Mouse (Mus musculus) lung, postnatal 0 days (tissue): ENCODE measurements at regions not wholly inside any gene's neighbourhood (a gene's known extent, or its start where the extent isn't known, plus 50 kb on each side); places are given as distances from the start of the nearest gene placed in this dataset.

ENCODE experiments used
- ATAC-seq: fragments of 200-750 bp; cut with Nextera tagmentation; 2 replicates; pipeline ENCODE4 v1.8.0; 2017; ENCODE audit warnings: moderate library complexity
- DNase-seq: peaks from one replicate; pipeline ENCODE4 v3.0.0-alpha.2; 2016; ENCODE audit warnings: low spot score
- H3K27ac ChIP-seq: fragments of 300-500 bp; sonication (generic); 2 replicates; pipeline ENCODE4 v1.5.1; 2014; ENCODE audit warnings: antibody characterized with exemption, mild to moderate bottlenecking, low read length, mixed read lengths
- H3K27me3 ChIP-seq: fragments of 300-500 bp; sonication (generic); replicated peaks from 2 replicates; pipeline ENCODE4 v1.6.1; 2014; ENCODE audit warnings: low read length, mixed read lengths; ENCODE audit not compliant: insufficient read depth
- H3K36me3 ChIP-seq: fragments of 300-500 bp; sonication (generic); 2 replicates; pipeline ENCODE4 v1.6.1; 2014; ENCODE audit warnings: low read length, mixed read lengths; ENCODE audit not compliant: insufficient read depth
- H3K4me1 ChIP-seq: fragments of 300-500 bp; sonication (generic); 2 replicates; pipeline ENCODE4 v1.6.1; 2014; ENCODE audit warnings: antibody characterized with exemption, low read depth, low read length, mixed read lengths; ENCODE audit not compliant: insufficient read depth
- H3K4me2 ChIP-seq: fragments of 300-500 bp; sonication (generic); replicated peaks from 2 replicates; pipeline ENCODE4 v1.6.1; 2014; ENCODE audit warnings: low read depth, mild to moderate bottlenecking, low read length, moderate library complexity, mixed read lengths
- H3K4me3 ChIP-seq: fragments of 300-500 bp; sonication (generic); 2 replicates; pipeline ENCODE4 v1.5.1; 2014; ENCODE audit warnings: low read depth, low read length
- H3K9ac ChIP-seq: fragments of 300-500 bp; sonication (generic); replicated peaks from 2 replicates; pipeline ENCODE4 v1.6.1; 2014; ENCODE audit warnings: low read depth, mild to moderate bottlenecking
- H3K9me3 ChIP-seq: fragments of 300-500 bp; sonication (generic); 2 replicates; pipeline ENCODE4 v1.6.1; 2016; ENCODE audit warnings: low read length, mixed read lengths
- CTCF ChIP-seq: IDR thresholded peaks from 2 replicates; pipeline ENCODE4 v1.5.1; 2016; ENCODE audit warnings: antibody characterized with exemption, mild to moderate bottlenecking
- EP300 ChIP-seq: IDR thresholded peaks from 2 replicates; pipeline ENCODE4 v1.6.1; 2016; ENCODE audit warnings: antibody characterized with exemption, mild to moderate bottlenecking, control low read depth
- WGBS: fragments of 180-500 bp; shearing (Covaris S2); extraction: QIAGEN DNeasy Blood & Tissue Kit; methylation state at CpG from one replicate; pipeline ENCODE4 v1.1.7; 2014; 5-methylcytosine and 5-hydroxymethylcytosine counted together

- ATAC-seq: peak; percentile 23; the same call in 1 of the 2 replicates
Measured at GRCm38 (mm10) chr4:114336029-114336746, 70.3 kb upstream of the Trabd2b start.

GRCm38 (mm10) chr4:114336747-114337090 lies 69.8 kb upstream of the Trabd2b start:
- no peak overlapping the region for H3K4me2 ChIP-seq
- H3K4me3 ChIP-seq: no peak overlapping the region
- H3K36me3 ChIP-seq: no peaks in the 10 kb centered on the region
- no peaks in the 10 kb centered on the region for H3K9me3 ChIP-seq
- ATAC-seq (0 out of 2 replicates have a peak, but pooled peaks have one; percentile 9), DNase-seq (peak; percentile 28)
- WGBS: 34% methylated on average over 1 of the region's 1 CpGs
- H3K27ac ChIP-seq: no peak overlapping the region
- TF ChIP-seq CTCF: no peak
- no peaks in the 10 kb centered on the region for H3K4me1 ChIP-seq
- H3K9ac ChIP-seq: no peak overlapping the region
- H3K27me3 ChIP-seq: no peaks in the 10 kb centered on the region

More at GRCm38 (mm10) chr4:114336029-114336746, 70.3 kb upstream of the Trabd2b start:
- Histone ChIP-seq H3K4me3 (no peak overlapping the region), H3K36me3 (no peaks in the 10 kb centered on the region), H3K27ac (no peak overlapping the region), H3K27me3 (no peaks in the 10 kb centered on the region), H3K9ac (no peak overlapping the region), H3K9me3 (no peaks in the 10 kb centered on the region), H3K4me1 (no peaks in the 10 kb centered on the region), H3K4me2 (no peak overlapping the region)
- WGBS: 24% methylated on average over 4 of the region's 4 CpGs
- DNase-seq: peak; percentile 23
- TF ChIP-seq CTCF (no peak), EP300 (no peak)

GRCm38 (mm10) chr4:114339793-114340192 lies 66.7 kb upstream of the Trabd2b start:
- 34% methylated on average over 5 of the region's 5 CpGs for WGBS
- no peaks in the 10 kb centered on the region for H3K36me3 ChIP-seq
- no peaks in the 10 kb centered on the region for H3K4me1 ChIP-seq
- DNase-seq: peak; percentile 46
- H3K27me3 ChIP-seq: no peaks in the 10 kb centered on the region
- ATAC-seq: peak; percentile 47; the same call in 1 of the 2 replicates
- H3K4me3 ChIP-seq: no peak overlapping the region
- TF ChIP-seq EP300: no peak
- TF ChIP-seq CTCF: no peak
- no peak overlapping the region for H3K4me2 ChIP-seq
- H3K9ac ChIP-seq: no peak overlapping the region
- H3K9me3 ChIP-seq: no peaks in the 10 kb centered on the region
- H3K27ac ChIP-seq: no peak overlapping the region

- ATAC-seq (no peak), DNase-seq (no peak)
- H3K4me3 ChIP-seq: no peak overlapping the region
- H3K9me3 ChIP-seq: no peaks in the 10 kb centered on the region
- H3K4me1 ChIP-seq: no peaks in the 10 kb centered on the region
- H3K9ac ChIP-seq: no peak overlapping the region
- TF ChIP-seq CTCF (no peak), EP300 (no peak)
- H3K36me3 ChIP-seq: no peaks in the 10 kb centered on the region
- WGBS: 48% methylated on average over 1 of the region's 1 CpGs
- no peak overlapping the region for H3K27ac ChIP-seq
- H3K4me2 ChIP-seq: no peak overlapping the region
- no peaks in the 10 kb centered on the region for H3K27me3 ChIP-seq
Measured at GRCm38 (mm10) chr4:114345154-114345553, 61.4 kb upstream of the Trabd2b start.

- TF ChIP-seq EP300 (no peak), CTCF (peak; percentile 80)
- ATAC-seq (no peak), DNase-seq (peak; percentile 65)
- H3K9ac ChIP-seq: no peak overlapping the region
- H3K9me3 ChIP-seq: no peaks in the 10 kb centered on the region
- no peak overlapping the region for H3K4me3 ChIP-seq
- H3K36me3 ChIP-seq: no peaks in the 10 kb centered on the region
- no peaks in the 10 kb centered on the region for H3K4me1 ChIP-seq
- no peak overlapping the region for H3K27ac ChIP-seq
- H3K27me3 ChIP-seq: no peaks in the 10 kb centered on the region
- 2% methylated on average over 2 of the region's 2 CpGs for WGBS
- H3K4me2 ChIP-seq: no peak overlapping the region
Measured at GRCm38 (mm10) chr4:114346068-114346747, 60.3 kb upstream of the Trabd2b start.

- 55% methylated on average over 4 of the region's 4 CpGs for WGBS
- H3K9ac ChIP-seq: no peak overlapping the region
- H3K27me3 ChIP-seq: no peaks in the 10 kb centered on the region
- H3K9me3 ChIP-seq: no peaks in the 10 kb centered on the region
- TF ChIP-seq CTCF (no peak), EP300 (no peak)
- no peak overlapping the region for H3K4me2 ChIP-seq
- H3K4me3 ChIP-seq: no peak overlapping the region
- H3K27ac ChIP-seq: no peak overlapping the region
- DNase-seq: no peak
- no peaks in the 10 kb centered on the region for H3K36me3 ChIP-seq
- no peak for ATAC-seq
- H3K4me1 ChIP-seq: no peaks in the 10 kb centered on the region
Measured at GRCm38 (mm10) chr4:114346884-114347283, 59.6 kb upstream of the Trabd2b start.
